Mouse (Mus musculus): Measurements from ENCODE around the gene Tmed9. TPM values are rescaled to one million over a fixed set of nuclear protein-coding genes. Genes with fewer than 3 reads are reported as not detected.

Gene Tmed9
- polyA plus RNA-seq (2014; fragmentation: Illumina TruSeq; extraction: RNeasy Lipid Tissue Mini Kit (QIAGEN cat#74804); ENCODE audit: low read depth, low replicate concordance): 45.7 TPM

DNA sequence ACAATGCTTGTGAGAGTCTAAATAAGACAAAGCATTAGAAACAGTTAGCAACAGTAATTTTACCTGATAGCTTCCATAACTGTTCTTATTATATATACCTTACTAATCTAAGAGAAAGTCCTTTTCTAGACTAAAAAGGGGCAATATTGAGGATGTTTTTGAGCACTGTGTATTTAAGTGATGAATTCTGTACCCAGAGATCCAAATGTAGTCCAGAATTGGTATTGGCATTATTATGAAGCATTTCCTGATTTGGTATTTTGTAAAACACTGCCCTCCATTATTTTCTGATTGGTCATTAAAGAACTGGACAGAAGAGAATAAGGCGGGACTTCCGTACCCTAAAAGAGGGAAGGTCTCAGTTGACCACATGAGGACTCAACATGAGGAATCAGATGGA lies at the start of gene Tmed9:
Tmed9 (plus strand) TSS at position 301 of the 400 bp plus-strand sequence.

DNA sequence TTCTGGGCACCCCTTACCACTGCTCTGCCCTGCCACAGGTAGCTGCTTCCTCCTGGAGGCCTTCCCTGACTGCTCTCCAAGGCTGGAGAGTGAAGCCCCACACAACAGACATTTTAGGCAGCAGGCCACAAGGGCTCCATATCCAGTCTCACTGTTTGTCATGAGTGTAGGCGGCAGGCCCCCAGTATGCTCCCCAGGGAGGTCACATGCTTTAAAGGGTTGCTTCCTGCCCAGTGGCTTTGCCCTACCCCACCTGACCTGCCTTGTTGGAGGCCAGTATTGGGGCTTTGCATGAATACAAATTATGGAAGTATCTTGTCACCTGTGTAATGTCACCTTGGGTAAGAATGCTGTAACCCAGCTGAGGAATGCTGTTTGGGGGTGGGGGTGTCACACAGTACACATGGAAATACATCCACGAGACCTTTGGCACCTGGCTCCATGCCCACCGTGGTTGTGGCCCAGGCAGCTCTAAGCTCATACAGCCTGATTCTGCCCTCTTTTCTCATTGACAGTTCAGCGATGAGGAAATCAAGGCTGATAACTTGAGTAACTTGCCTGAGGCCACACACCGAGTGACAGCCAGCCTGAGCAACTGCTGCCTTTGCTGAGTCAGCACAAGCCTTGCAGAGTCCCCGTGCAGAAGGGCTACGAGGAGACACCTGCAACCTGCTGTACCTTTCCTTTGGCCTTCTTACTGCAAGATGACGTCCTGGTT lies 44.2 kb upstream of the Tmed9 start, which contains the start of gene Dok3:
Dok3 (minus strand) TSS at position 99 of the 718 bp plus-strand sequence.

DNA sequence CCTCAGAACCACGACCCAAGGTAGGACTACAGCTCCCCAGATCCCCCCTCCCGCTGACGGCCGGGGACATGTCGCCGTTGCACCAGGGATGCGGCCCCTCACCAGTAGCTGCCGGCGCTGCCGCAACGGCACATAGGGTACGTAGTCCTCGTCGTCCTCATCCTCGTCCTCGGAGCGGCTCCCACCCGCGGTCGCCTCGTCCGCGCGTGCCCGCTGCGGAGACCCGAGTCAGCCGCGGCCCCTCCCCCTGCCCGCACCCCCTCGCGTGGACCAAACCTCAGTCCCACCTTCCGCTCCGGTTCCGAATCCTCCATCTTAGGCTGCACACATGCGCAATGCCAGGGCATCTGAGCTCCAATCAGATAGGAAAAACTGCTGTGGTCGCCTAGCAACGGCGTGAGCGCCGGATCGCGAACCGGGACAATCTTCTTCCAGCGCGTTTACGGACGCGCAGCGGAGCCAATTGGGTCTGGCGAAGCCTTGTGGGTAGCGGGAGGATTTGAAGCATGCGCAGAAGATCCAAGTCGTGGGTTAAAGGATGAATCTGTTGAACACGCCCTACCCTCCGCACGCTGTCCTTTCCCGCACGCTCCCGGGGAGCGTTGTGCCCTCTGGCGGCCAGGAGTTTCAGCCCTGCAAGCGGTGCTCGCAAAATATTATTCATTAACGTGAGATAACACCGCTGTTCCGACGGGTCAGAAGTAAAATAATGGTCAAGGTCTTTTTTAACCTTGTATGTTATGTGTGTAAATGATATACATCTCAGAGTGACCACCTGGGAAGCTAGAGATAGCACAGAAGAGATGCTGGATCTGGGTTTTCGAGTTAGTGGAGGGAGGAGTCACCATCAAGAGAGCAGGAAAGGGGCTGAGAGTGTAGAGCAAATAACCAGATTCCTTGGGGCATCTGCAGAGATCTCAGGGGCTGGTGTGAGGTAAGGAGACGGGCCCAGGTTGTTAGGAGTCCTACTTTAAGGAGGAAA lies 37.0 kb upstream of the Tmed9 start, which contains the start of gene Ddx41:
Ddx41 (minus strand) TSS at position 465 of the 982 bp plus-strand sequence.

DNA sequence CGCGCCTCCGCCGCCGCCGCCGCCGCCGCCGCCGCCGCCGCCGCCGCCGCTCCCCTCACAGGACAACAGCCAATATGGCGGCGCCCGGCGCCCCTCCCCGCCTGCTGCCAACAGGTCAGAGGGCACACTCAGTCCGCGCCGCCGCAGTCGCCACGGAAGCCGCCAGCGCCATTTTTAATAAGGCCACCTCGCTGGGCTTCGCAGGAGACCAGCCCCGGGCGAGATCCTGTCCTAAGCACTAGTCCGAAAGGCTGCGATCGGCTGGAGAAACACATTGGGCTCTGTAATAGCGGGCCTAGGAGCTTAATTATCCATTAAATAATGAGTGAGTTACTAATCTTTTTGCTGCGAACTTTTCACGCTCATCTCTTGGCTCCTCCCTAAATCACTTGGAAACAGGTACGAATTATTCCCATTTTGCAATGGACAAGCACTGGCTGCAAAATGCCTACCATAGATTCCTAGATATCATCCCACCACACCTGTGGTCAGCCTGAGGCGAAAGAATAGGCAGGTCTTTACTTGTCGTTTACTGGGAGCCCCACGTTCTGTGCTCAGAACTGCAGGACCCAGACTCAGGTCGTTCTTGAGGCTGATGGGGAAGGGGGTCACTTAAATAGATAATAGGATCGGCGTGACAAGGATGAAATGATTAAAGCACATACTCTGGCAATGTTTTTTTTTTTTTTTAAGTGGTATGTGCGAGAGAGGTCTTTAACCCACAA lies 2.3 kb upstream of the Tmed9 start, which contains the start of gene Fam193b:
Fam193b (minus strand) TSS at position 94 of the 725 bp plus-strand sequence.

DNA sequence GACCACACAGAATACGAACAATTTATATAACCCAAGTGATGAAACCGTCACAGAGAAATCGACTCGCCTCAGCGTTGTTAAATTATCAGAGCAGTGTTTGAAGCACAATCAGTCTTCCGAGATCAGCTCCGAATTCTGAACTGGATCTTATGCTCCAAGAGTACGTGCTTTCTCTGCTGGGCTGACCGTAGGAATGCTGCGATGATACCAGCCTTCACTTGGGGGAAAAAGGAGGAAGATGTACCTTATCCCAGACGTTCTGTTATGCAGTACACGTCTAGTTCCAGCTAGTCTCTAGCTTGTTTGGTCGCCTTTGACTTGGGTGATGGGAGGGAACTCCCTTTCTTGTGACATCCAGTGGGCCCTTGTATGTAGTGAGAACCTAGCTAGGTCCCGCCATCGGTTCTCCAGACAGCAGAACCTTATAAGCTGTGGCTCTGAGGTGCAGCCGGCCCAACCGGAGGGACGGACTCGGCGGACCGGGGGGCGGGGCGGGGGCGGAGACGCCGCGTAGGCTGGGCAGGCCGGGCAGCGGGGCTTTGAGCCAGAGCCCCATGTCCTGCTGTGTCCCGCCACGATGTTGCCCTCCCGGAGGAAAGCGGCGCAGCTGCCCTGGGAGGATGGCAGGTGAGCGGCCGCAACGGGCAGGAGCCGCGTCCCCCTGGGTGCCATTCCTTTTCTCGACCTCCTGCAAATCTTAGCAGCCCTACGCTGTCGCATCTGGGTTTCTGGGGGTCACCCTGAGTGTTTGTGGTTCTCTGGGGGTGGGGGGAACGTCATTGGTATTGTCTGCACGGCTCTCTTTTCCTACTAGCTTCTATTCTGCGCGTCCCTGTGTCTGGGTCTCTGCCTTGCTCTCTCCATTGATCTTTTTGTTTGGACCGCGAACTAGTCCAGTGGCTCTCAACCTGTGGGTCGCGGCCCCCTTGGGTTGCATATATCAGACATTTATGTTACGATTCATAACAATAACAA lies 26.3 kb downstream of the Tmed9 start, which contains the start of gene B4galt7:
B4galt7 (plus strand) TSS at position 331 of the 975 bp plus-strand sequence.

DNA sequence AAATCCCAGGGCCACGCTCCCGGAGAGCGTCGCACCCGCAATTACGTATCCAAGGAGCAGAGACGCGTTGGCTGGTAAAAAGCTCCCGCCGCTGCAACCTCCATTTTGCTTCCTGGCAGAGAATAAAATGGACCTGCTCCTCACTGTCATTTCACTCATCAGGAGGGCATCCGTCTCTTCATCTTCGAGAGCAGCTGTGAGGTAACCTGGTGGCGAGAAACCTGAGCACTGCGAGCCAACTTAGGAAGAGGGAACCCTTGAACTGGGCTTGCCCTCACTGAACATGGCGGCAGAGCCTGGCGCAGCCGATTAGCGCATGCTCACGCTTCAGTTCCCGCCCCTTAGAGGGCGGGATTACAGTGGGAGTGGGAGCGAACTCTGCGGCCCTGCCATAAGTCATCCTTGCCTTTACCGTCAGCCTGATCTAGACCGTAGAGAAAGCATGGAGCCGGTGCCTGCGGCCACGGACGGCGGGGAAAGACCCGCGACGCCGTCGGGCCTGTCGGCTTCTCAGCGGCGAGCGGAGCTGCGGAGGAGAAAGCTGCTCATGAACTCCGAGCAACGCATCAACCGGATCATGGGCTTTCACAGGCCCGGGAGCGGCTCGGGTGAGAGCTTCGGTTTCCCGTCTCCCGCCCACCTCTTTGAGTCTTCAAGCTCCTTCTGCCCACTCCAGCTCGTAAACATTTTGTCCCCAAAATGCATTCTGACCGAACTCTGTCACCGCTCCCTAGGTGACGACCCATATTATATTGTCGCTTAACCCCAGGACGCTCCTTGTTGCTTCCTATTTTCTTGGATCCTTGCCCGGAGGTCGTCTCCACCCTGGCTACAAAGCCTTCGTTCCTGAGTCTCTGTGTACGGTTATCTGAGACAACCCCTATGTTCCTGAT lies 49.4 kb downstream of the Tmed9 start, which contains the start of gene Caml:
Caml (plus strand) TSS at position 357 of the 893 bp plus-strand sequence.

DNA sequence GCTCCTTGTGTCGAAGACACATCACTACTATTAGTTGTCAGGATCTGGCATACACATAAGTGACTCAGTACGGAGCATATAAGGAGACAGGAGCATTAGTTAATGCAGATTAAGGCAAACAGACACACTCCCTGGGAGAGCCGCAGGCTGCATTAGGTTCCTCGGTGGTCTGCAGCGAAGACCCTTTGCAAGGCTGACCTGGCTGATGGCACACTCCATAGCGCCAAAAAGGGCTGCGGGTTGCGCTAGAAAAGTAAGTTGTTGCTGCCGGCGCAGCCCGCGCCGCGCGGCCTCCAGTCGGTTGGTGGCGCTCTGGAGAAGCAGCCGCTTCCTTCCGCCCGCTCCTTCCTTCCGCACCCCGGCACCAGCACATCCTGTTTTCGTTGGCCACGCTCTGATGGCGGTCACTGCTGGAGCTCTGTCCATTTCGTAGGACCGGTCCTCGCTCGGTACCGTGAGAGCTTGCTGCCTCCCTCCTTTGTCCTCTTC lies 61.2 kb downstream of the Tmed9 start, which contains the start of gene Ddx46:
Ddx46 (plus strand) TSS at position 389 of the 489 bp plus-strand sequence.

Other genes with a start within 250 kb of the Tmed9 start
- gene Mxd3, start 243.9 kb upstream of the Tmed9 start, polyA plus RNA-seq (2014; fragmentation: Illumina TruSeq; extraction: RNeasy Lipid Tissue Mini Kit (QIAGEN cat#74804); ENCODE audit: low read depth, low replicate concordance): not detected
- 37.2 TPM for gene Lman2, start 210.9 kb upstream of the Tmed9 start, polyA plus RNA-seq (2014; fragmentation: Illumina TruSeq; extraction: RNeasy Lipid Tissue Mini Kit (QIAGEN cat#74804); ENCODE audit: low read depth, low replicate concordance)
- gene Rgs14, start 204.0 kb upstream of the Tmed9 start, polyA plus RNA-seq (2014; fragmentation: Illumina TruSeq; extraction: RNeasy Lipid Tissue Mini Kit (QIAGEN cat#74804); ENCODE audit: low read depth, low replicate concordance): not detected
- gene Slc34a1, start 175.5 kb upstream of the Tmed9 start, polyA plus RNA-seq (2014; fragmentation: Illumina TruSeq; extraction: RNeasy Lipid Tissue Mini Kit (QIAGEN cat#74804); ENCODE audit: low read depth, low replicate concordance): 557 TPM
- not detected for gene Pfn3, start 158.5 kb upstream of the Tmed9 start, polyA plus RNA-seq (2014; fragmentation: Illumina TruSeq; extraction: RNeasy Lipid Tissue Mini Kit (QIAGEN cat#74804); ENCODE audit: low read depth, low replicate concordance)
- gene F12, start 146.9 kb upstream of the Tmed9 start, polyA plus RNA-seq (2014; fragmentation: Illumina TruSeq; extraction: RNeasy Lipid Tissue Mini Kit (QIAGEN cat#74804); ENCODE audit: low read depth, low replicate concordance): not detected
- 3.1 TPM for gene Grk6, start 128.7 kb upstream of the Tmed9 start, polyA plus RNA-seq (2014; fragmentation: Illumina TruSeq; extraction: RNeasy Lipid Tissue Mini Kit (QIAGEN cat#74804); ENCODE audit: low read depth, low replicate concordance)
- gene Prr7, start 109.5 kb upstream of the Tmed9 start, polyA plus RNA-seq (2014; fragmentation: Illumina TruSeq; extraction: RNeasy Lipid Tissue Mini Kit (QIAGEN cat#74804); ENCODE audit: low read depth, low replicate concordance): not detected
- 1.0 TPM for gene Dbn1, start 85.6 kb upstream of the Tmed9 start, polyA plus RNA-seq (2014; fragmentation: Illumina TruSeq; extraction: RNeasy Lipid Tissue Mini Kit (QIAGEN cat#74804); ENCODE audit: low read depth, low replicate concordance)
- 0.40 TPM for gene Pdlim7, start 60.1 kb upstream of the Tmed9 start, polyA plus RNA-seq (2014; fragmentation: Illumina TruSeq; extraction: RNeasy Lipid Tissue Mini Kit (QIAGEN cat#74804); ENCODE audit: low read depth, low replicate concordance)
- gene Dok3, start 44.4 kb upstream of the Tmed9 start, polyA plus RNA-seq (2014; fragmentation: Illumina TruSeq; extraction: RNeasy Lipid Tissue Mini Kit (QIAGEN cat#74804); ENCODE audit: low read depth, low replicate concordance): not detected
- gene Ddx41, start 37.1 kb upstream of the Tmed9 start, polyA plus RNA-seq (2014; fragmentation: Illumina TruSeq; extraction: RNeasy Lipid Tissue Mini Kit (QIAGEN cat#74804); ENCODE audit: low read depth, low replicate concordance): 1.7 TPM
- 3.2 TPM for gene Fam193b, start 2.6 kb upstream of the Tmed9 start, polyA plus RNA-seq (2014; fragmentation: Illumina TruSeq; extraction: RNeasy Lipid Tissue Mini Kit (QIAGEN cat#74804); ENCODE audit: low read depth, low replicate concordance)
- 1.7 TPM for gene B4galt7, start 26.2 kb downstream of the Tmed9 start, polyA plus RNA-seq (2014; fragmentation: Illumina TruSeq; extraction: RNeasy Lipid Tissue Mini Kit (QIAGEN cat#74804); ENCODE audit: low read depth, low replicate concordance)
- gene Caml, start 49.3 kb downstream of the Tmed9 start, polyA plus RNA-seq (2014; fragmentation: Illumina TruSeq; extraction: RNeasy Lipid Tissue Mini Kit (QIAGEN cat#74804); ENCODE audit: low read depth, low replicate concordance): 48.5 TPM
- gene Ddx46, start 61.3 kb downstream of the Tmed9 start, polyA plus RNA-seq (2014; fragmentation: Illumina TruSeq; extraction: RNeasy Lipid Tissue Mini Kit (QIAGEN cat#74804); ENCODE audit: low read depth, low replicate concordance): 56.2 TPM
- gene B230219D22Rik, start 119.4 kb downstream of the Tmed9 start, polyA plus RNA-seq (2014; fragmentation: Illumina TruSeq; extraction: RNeasy Lipid Tissue Mini Kit (QIAGEN cat#74804); ENCODE audit: low read depth, low replicate concordance): 133 TPM
- gene Txndc15, start 140.9 kb downstream of the Tmed9 start, polyA plus RNA-seq (2014; fragmentation: Illumina TruSeq; extraction: RNeasy Lipid Tissue Mini Kit (QIAGEN cat#74804); ENCODE audit: low read depth, low replicate concordance): 121 TPM
- 18.8 TPM for gene Pcbd2, start 153.6 kb downstream of the Tmed9 start, polyA plus RNA-seq (2014; fragmentation: Illumina TruSeq; extraction: RNeasy Lipid Tissue Mini Kit (QIAGEN cat#74804); ENCODE audit: low read depth, low replicate concordance)
- gene Catsper3, start 210.8 kb downstream of the Tmed9 start, polyA plus RNA-seq (2014; fragmentation: Illumina TruSeq; extraction: RNeasy Lipid Tissue Mini Kit (QIAGEN cat#74804); ENCODE audit: low read depth, low replicate concordance): not detected

All from kidney, adult 10 weeks (tissue).